Mouse (Mus musculus): ENCODE data around the gene Emilin3.

DNA sequence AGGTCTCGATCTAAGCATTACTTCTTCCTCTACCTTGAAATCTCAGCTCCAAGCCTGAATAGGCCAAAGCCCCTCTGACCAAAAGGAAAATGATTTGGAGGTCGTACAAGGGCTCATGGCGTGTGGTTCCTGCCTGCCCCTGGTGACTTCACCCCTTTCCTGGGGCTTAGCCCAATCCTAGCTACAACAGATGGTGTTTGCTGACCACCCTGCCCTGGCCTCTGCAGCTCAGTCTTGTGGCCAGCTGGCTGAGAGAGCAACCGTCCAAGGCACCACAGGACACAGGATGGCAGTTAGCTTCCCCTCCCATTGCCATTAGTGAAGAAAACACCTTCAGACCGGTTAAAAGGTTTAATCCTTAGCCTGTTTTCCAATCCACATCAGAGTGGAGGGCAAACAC is 6.0 kb downstream of the Emilin3 start:
- TF ChIP-seq POLR2A (IDR thresholded peaks at IDR 0.05; ENCODE audit: borderline replicate concordance, insufficient read depth, low read length) (no peak), CTCF (IDR thresholded peaks at IDR 0.05; ENCODE audit: borderline replicate concordance, insufficient read depth, low read depth, low read length) (no peak)

Measured in cerebellum, adult 2 months (tissue).